Comparison of ENCODE assay signal across 10 mouse cellular contexts in the genomic region with DNA sequence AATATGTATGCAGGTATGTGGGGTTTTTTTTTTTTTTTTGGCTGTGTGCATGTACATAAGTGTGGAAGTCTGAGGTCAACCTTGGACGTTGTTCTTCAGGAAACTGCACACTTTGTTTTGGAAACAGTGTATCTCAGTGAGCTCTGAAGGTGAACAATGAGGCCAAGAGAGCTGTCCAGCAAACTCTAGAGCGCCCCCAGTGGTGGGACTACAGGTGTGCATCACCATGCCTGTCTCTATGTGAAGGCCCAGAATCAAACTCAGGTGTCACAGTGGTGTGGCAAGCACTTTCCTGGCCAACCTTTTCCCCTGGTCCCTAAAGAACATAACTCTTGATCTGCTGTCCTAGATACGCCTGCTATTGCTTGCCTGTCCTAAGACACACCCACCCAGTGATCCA. TPM values are rescaled to one million over a fixed set of nuclear protein-coding genes. Genes with fewer than 3 reads are reported as not detected.
DNase-seq lines count a peak whose midpoint lies in the region; ATAC-seq and TF ChIP-seq lines count a peak whose summit lies in the region.
"Had no signal": no experiment of that assay in that cellular context is flagged by ENCODE, and none has a peak within 500 bp of the region (broad histone marks: within the 10 kb centered on the region; RNA-seq: fewer than 3 reads in every experiment).

No protein-coding gene starts in this region.

- TF ChIP-seq CTCF in hindbrain, postnatal 0 days (IDR thresholded peaks at IDR 0.05; ENCODE audit: low read depth): peak; percentile 53
- peak; percentile 44; the same call in 1 of the 2 replicates for TF ChIP-seq CTCF in G1E (IDR thresholded peaks at IDR 0.05; ENCODE audit: low read depth, low read length)

- H3K27me3 ChIP-seq in hindbrain, postnatal 0 days (ENCODE audit: insufficient read depth, low read length): no peaks in the 10 kb centered on the region
- H3K27me3 ChIP-seq in hindbrain, embryonic 13.5 days: peaks cover 6% of the 10 kb centered on the region; the same call in 1 of the 2 replicates
- H3K27me3 ChIP-seq in G1E (ENCODE audit: insufficient read depth, low read length): no peaks in the 10 kb centered on the region
- H3K27me3 ChIP-seq: heart, embryonic 15.5 days had no signal

- H3K4me3 ChIP-seq in hindbrain, postnatal 0 days (ENCODE audit: low read length): no peak overlapping the region
- H3K4me3 ChIP-seq in hindbrain, embryonic 13.5 days: no peak overlapping the region
- no peak overlapping the region for H3K4me3 ChIP-seq in G1E (ENCODE audit: low read depth, low read length)
- H3K4me3 ChIP-seq: heart, embryonic 15.5 days had no signal

- no peak overlapping the region for H3K9ac ChIP-seq in hindbrain, postnatal 0 days (replicated peaks; ENCODE audit: low read length)
- no peak overlapping the region for H3K9ac ChIP-seq in hindbrain, embryonic 13.5 days
- H3K9ac ChIP-seq: heart, embryonic 15.5 days had no signal

- no peak overlapping the region for H3K27ac ChIP-seq in hindbrain, postnatal 0 days
- no peak overlapping the region for H3K27ac ChIP-seq in hindbrain, embryonic 13.5 days
- H3K27ac ChIP-seq: heart, embryonic 15.5 days had no signal

- no peak overlapping the region for H3K4me2 ChIP-seq in hindbrain, postnatal 0 days (ENCODE audit: low read depth, low read length)
- no peak overlapping the region for H3K4me2 ChIP-seq in hindbrain, embryonic 13.5 days
- H3K4me2 ChIP-seq: heart, embryonic 15.5 days; midbrain, embryonic 11.5 days had no signal

- H3K4me1 ChIP-seq in hindbrain, postnatal 0 days (ENCODE audit: insufficient read depth, low read length): no peaks in the 10 kb centered on the region
- 0 out of 2 replicates have a peak, but pooled peaks cover 10% of the 10 kb centered on the region for H3K4me1 ChIP-seq in hindbrain, embryonic 13.5 days (replicated peaks)
- H3K4me1 ChIP-seq in G1E (ENCODE audit: insufficient read depth, low read depth, low read length): no peaks in the 10 kb centered on the region
- H3K4me1 ChIP-seq: heart, embryonic 15.5 days had no signal

- no peaks in the 10 kb centered on the region for H3K36me3 ChIP-seq in hindbrain, postnatal 0 days (ENCODE audit: insufficient read depth, low read length)
- no peaks in the 10 kb centered on the region for H3K36me3 ChIP-seq in hindbrain, embryonic 13.5 days
- H3K36me3 ChIP-seq in G1E (replicated peaks): no peaks in the 10 kb centered on the region
- H3K36me3 ChIP-seq: heart, embryonic 15.5 days had no signal

- no peaks in the 10 kb centered on the region for H3K9me3 ChIP-seq in hindbrain, postnatal 0 days (ENCODE audit: low read length)
- no peaks in the 10 kb centered on the region for H3K9me3 ChIP-seq in hindbrain, embryonic 13.5 days
- H3K9me3 ChIP-seq in G1E (replicated peaks): no peaks in the 10 kb centered on the region
- H3K9me3 ChIP-seq: heart, embryonic 15.5 days had no signal

- DNase-seq in hindbrain, postnatal 0 days (ENCODE audit: low spot score): no peak
- peak; percentile 29 for DNase-seq in 416B (ENCODE audit: low read depth)
- no peak for DNase-seq in G1E (ENCODE audit: low spot score)
- no peak for DNase-seq in layer of hippocampus, adult 8-10 months (ENCODE audit: low spot score in 2 of 2)
- DNase-seq in spleen, adult 12 weeks (ENCODE audit: low spot score): no peak

- no peak for ATAC-seq in hindbrain, postnatal 0 days
- no peak for ATAC-seq in hindbrain, embryonic 13.5 days (ENCODE audit: low FRiP score)
- no peak; the same call in 1 of the 2 replicates for ATAC-seq in G1E (ENCODE audit: extremely low read depth, insufficient number of reproducible peaks, low FRiP score, poor library complexity, severe bottlenecking)
- ATAC-seq in hematopoietic stem cell, adult 5-6 weeks (replicated peaks in 1 of 2; ENCODE audit: insufficient read depth in 1 of 2, low FRiP score in 2 of 2, low TSS enrichment in 1 of 2, low read depth in 1 of 2, poor library complexity in 2 of 2, severe bottlenecking in 2 of 2): peak; percentile 27 to 39; a peak in 2 of 4 replicates
- ATAC-seq in frontal cortex, adult (ENCODE audit: low TSS enrichment): no peak

- 37% methylated on average over 3 of the region's 3 CpGs for WGBS in hindbrain, postnatal 0 days
- WGBS in hindbrain, embryonic 13.5 days: 34% methylated on average over 3 of the region's 3 CpGs

RNA-seq across cellular contexts. Expression of gene Rcn1, which starts 45.0 kb away (rescaled TPM):
- total RNA-seq in hindbrain, postnatal 0 days (2014; rRNA removed): 27.7 and 32.5 TPM in 2 replicates
- polyA plus RNA-seq in hindbrain, postnatal 0 days (2015; fragmentation: Nextera tagmentation; extraction: Ambion mirVana): 61.2 and 64.2 TPM in 2 replicates
- 72.3 and 76.3 TPM in 2 replicates for polyA plus RNA-seq in hindbrain, embryonic 13.5 days (2015; fragmentation: Nextera tagmentation; extraction: Ambion mirVana)
- total RNA-seq in G1E (2014; fragmentation: Nextera tagmentation): 6.1 and 7.4 TPM in 2 replicates
- total RNA-seq in G1E (2017): 22.1 and 23.6 TPM in 2 replicates
- 2.5 and 3.0 TPM in 2 replicates for polyA plus RNA-seq in G1E (2012)
- total RNA-seq in hematopoietic stem cell, adult 5-6 weeks (2017): 71.8 and 94.0 TPM in 2 replicates
- 10 to 100 TPM; 17.5 to 21.8 (median 20.0) TPM for total RNA-seq in layer of hippocampus, adult 8-10 months (2022)

Comparison
In these comparisons a context has a peak if more than half of its experiments do, and no peak if none do; other contexts are left out.
1. ATAC-seq: peak in hematopoietic stem cell, adult 5-6 weeks (2 of 2); none in hindbrain, postnatal 0 days (single experiment), hindbrain, embryonic 13.5 days (single experiment), G1E (single experiment) and frontal cortex, adult (single experiment).